Mouse (Mus musculus) thymus, postnatal 14 days (tissue): ENCODE results near the gene Thada.
A peak's percentile ranks its signal among the peaks of the same experiment; 100 is the strongest.

Experiments used
- DNase-seq: peaks from one replicate; pipeline ENCODE4 v3.0.0; 2021

Thada gene

DNA sequence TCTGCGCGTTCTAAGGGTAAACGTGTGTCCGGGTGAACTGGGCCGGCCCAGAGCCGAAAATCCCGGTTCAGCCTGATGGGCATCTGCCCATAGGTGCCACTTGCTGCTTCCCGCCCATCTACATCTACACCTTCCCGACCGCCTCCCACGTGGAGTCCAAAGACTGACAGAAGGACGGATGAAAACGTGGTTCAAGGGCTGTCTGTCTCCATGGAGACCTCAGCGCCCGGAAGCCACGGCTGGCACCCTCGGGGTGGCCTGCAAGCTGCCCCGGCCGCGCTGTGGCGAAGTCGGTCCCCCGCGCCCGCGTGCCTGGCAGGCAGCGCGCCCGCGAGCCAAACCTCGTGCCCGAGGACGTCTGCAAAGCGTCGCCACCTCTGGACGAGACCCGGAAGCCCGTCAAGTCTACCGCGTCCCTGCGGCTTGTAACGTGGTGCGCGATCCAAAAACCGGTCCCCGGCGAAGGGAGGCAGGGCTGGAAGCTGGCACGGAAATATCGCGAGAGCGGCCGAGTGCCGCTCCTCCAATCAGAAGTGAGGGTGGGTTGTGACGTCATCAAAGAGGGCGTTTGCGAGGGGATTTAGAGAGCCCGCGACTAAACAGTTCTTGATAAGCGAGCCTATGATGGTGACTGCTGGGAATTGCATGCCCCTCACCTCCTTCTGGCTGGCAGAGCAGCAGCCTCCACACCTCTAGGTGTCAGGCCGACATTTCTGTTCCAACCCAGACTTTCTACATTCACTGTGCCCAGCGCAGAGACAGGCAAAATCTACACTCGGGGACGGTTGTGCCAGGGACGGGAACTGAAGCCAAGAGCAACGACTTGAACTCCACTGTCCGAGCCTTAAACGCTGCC, at the start of gene Thada:
Thada (minus strand) TSS at position 453 of the 856 bp plus-strand sequence.
- peak; percentile 98 for DNase-seq

DNA sequence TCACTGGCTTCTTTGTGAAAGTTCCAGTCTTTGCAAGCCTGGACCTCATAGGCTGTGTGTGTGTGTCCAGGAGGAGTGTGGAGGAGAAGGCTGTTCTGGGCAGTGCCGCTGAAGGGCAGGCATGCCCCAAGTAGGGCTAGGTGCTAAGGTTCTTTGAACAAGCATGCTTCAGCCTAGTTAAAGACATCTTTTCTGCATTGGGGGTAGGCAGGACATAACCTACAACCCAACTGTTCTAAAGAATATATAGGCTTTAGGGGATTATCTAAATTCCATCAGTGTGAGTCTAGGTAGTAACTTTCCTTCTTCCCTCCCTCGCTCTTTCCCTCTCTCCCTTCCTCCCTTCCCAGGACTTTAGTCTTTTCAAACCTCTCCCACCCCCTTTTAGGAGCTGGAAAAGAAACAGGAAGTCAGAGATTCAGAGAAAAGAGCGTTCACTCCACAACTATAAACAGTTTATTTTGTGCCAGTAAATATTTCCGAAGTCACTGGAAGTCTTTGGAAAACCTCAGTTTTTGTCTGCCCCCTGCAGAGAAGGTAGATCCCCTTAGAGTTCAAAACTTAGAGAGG, 46.6 kb upstream of the Thada start:
- DNase-seq: no peak

- DNase-seq: peak; percentile 42
Measured at GRCm38 (mm10) chr17:84511682-84512515, 45.9 kb upstream of the Thada start, which contains the start of gene Plekhh2. Plekhh2 (plus strand) TSS chr17:84511895.

DNA sequence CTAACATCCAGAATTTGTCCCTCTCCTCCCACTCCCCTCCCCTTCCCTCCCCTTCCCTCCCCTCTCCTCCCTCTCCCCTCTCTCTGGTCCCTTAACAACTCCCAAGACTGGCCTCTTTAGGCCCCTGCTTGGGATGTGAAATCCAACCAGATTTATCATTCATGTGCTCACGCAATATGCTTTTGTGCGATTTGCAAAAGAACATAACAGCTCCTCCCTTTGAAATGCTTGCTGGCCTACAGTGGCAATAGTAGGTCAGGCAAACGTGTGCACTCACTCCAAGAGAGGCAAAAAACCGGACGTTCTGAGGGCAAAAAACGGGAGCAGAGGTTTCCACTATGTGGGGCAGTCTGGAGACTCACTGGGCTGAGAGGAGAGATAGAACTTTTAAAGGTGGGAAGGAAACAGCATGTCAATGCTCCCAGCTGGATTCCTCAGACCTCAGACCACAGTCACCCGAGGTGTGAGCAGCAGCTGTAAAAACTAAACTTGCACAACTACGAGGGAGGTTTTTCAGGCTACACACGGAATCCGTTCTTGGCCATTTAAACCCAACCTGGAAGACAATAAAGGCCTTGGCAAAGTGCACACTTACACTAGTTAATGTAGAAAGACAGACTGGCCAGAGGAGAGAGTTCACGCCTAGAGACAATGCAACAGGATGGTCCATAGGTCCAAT, 45.1 kb upstream of the Thada start:
- no peak for DNase-seq

DNA sequence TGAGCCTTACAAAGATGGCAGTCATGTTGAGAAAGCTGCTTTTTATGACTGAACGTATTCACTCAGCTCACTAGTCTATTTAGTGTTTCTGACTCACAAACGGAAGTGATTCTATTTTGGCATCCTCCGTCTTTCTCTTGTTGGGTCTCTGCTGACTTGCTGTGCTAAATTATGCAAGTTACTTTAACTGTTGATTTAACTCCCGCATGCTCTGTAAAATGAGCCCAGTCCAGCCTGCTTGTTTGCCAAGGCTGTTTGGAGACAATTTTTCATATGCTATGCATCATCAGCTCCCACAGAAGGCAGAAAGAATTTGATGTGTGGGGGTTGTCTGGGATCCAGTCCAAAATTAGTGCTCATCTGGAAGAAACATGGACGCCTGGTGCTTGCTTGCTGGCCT, 44.4 kb upstream of the Thada start:
- DNase-seq: no peak

DNA sequence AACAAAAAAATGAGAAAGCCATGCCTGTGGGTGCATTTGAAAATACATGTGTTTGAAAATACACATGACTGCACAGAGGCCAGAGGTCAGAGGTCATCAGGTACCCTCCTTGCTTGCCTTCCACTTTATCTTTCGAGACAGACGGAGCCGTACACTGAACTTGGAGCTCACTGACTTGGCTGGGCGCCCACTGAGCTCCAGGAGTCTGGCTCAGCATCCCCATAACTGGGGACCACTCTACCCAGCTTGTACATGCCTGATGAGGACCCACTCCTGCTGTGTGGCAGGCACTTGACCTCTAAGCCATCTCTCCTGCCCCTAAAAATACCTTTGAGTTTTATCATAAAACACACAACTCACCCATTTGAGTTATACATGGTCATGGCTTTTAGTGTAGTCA, 43.2 kb upstream of the Thada start:
- DNase-seq: no peak

DNA sequence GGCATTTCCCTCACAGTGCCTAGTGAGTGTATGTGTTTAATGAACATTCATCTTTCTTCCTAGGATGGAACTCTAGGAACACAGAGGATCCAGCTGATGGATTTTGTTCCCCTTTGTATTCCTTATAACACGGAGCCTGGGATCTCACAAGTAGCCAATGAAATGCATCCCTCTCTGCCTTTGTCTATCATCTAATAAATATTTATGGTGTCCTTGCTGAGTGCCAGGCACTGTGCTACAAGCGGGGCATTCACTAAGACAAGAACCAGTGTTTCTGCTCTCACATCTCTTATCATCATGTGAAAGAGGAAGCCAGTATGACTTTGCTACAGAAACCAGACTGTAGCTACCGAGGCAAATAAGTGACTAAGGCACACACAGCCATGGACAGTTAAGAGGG, 42.7 kb upstream of the Thada start:
- DNase-seq: no peak

DNA sequence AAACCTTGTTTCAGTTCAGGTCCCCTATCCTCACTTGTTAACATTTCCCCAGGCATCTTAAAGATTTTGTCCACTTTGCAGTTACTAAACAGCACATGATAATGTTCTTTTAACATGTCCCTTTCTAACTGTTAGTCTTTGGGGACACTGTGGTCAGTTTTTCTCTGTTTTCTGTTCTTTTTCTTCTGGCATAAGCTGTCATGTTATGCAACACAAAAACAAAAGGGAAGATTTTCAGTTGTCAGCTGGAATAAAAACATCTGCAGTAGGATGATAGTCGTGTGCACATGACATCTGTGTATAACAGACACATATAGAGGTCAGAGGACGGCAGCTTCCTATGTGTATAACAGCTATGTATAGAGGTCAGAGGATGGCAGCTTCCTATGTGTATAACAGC, 39.9 kb upstream of the Thada start:
- DNase-seq: no peak

- DNase-seq: no peak
Measured at GRCm38 (mm10) chr17:84502341-84502740, 36.3 kb upstream of the Thada start.

GRCm38 (mm10) chr17:84498639-84499038, 32.6 kb upstream of the Thada start:
- no peak for DNase-seq

GRCm38 (mm10) chr17:84497972-84498604, 32.1 kb upstream of the Thada start:
- no peak for DNase-seq

GRCm38 (mm10) chr17:84497559-84497958, 31.6 kb upstream of the Thada start:
- DNase-seq: no peak

- DNase-seq: no peak
Measured at GRCm38 (mm10) chr17:84497026-84497425, 31.0 kb upstream of the Thada start.

- DNase-seq: no peak
Measured at GRCm38 (mm10) chr17:84492255-84492880, 26.4 kb upstream of the Thada start.

- no peak for DNase-seq
Measured at GRCm38 (mm10) chr17:84487415-84487814, 21.4 kb upstream of the Thada start.

DNA sequence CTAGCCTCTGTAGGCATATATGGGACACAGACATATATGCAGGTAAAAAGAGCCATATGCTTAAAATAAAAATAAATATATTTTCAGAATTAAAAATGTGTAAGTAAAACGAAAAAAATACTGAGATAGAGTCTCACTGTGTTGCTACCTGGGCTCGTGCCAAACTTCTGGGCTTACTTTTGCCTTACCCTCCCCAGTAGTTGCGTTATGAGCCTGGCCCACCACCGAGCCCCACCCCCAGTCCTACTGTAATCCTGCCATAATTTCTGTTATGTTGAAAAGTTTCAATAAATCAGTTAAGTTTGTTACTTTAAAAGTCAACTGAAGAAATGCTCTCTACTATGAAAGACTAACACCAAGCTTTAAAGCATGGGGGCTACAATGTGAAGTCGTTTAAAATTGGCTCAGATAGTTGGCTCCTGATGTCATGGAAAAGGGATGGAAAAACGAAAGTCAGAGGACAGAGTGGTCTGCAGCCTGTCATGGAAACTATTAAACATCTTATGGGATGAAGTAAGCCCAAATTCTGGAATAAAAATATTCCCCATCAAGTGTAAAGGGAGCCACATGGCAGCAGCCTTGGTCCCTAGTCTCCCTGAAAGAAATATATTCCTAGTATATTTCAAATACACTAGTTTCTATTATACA, 17.8 kb upstream of the Thada start:
- DNase-seq: no peak

- DNase-seq: no peak
Measured at GRCm38 (mm10) chr17:84482831-84483230, 16.8 kb upstream of the Thada start.

- DNase-seq: peak; percentile 14
Measured at GRCm38 (mm10) chr17:84480464-84481355, 14.7 kb upstream of the Thada start.

DNA sequence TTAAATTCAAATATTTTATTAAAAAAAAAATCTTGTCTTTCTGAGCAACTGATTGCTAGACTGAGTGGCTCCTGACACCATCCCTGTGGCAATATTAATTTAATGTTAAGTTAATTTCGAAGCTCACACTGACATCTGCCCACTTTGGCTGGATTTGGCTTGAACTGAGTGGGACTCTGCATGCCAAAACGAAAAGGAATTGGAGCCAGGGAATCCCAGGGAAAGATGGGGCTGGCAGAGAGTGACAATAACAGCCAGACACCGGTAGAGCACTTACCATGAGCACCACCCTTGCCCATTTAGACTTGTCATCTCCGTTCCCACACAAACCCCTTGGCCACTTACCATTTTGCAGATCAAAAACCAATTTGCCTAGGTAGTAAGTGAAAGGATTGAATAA, 12.3 kb upstream of the Thada start:
- DNase-seq: no peak

DNA sequence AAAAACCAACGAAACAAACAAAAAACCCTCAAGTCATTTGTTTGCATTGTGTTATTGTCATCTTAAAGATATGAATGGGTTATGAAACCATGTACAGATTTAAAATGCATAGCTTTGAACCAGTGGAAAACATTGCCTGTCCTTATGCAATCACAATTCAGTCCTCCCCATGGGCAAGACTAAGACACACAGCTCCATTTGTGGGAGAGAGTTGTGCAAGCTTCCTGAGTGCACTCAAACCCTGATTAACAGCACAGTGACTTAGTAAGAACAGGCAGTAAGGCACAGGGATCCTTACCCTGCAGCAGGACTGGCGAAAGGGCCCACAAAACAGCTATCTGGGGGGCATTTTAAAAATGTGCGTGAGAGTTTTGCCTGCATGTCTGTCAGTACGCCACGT, 11.2 kb upstream of the Thada start:
- no peak for DNase-seq
